Mouse (Mus musculus) heart, embryonic 10.5 days (tissue): ENCODE results near the gene Daglb. TPM values are rescaled to one million over a fixed set of nuclear protein-coding genes. Genes with fewer than 3 reads are reported as not detected.

Experiments
- DNase-seq: peaks from one replicate; pipeline ENCODE4 v3.0.0-alpha.2; 2017; ENCODE audit warnings: low spot score
- H3K27ac ChIP-seq: fragments of 300-500 bp; sonication (generic); 2 replicates; pipeline ENCODE4 v1.5.1; 2016; ENCODE audit warnings: mild to moderate bottlenecking
- H3K27me3 ChIP-seq: fragments of 300-500 bp; sonication (generic); 2 replicates; pipeline ENCODE4 v1.6.1; 2016; ENCODE audit warnings: mild to moderate bottlenecking; ENCODE audit not compliant: poor library complexity, insufficient read depth, severe bottlenecking
- H3K36me3 ChIP-seq: fragments of 300-500 bp; sonication (generic); 2 replicates; pipeline ENCODE4 v1.6.1; 2016; ENCODE audit warnings: mild to moderate bottlenecking, moderate library complexity
- H3K4me1 ChIP-seq: fragments of 300-500 bp; sonication (generic); 2 replicates; pipeline ENCODE4 v1.6.1; 2016; ENCODE audit warnings: mild to moderate bottlenecking
- H3K4me3 ChIP-seq: fragments of 300-500 bp; sonication (generic); 2 replicates; pipeline ENCODE4 v1.5.1; 2016; ENCODE audit warnings: mild to moderate bottlenecking, moderate library complexity
- H3K9me3 ChIP-seq: fragments of 300-500 bp; sonication (generic); 2 replicates; pipeline ENCODE4 v1.6.1; 2016; ENCODE audit warnings: mild to moderate bottlenecking, moderate library complexity
- WGBS: fragments of 180-500 bp; shearing (Covaris S2); methylation state at CpG from one replicate; pipeline ENCODE4 v1.1.7; 2016; 5-methylcytosine and 5-hydroxymethylcytosine counted together
- polyA plus RNA-seq: library from polyadenylated mRNA; unstranded; fragments of >200 nt; fragmentation: Nextera tagmentation; extraction: Ambion mirVana; gene quantifications from 2 replicates; pipeline ENCODE4 v1.2.1, GENCODE M21; 2016

The Daglb gene
- polyA plus RNA-seq, 1 experiment from 2014 or later = 11.9 TPM

- Histone ChIP-seq H3K4me1 (peaks cover 20% of the 10 kb centered on the region; the same call in 1 of the 2 replicates), H3K36me3 (peaks cover 51% of the 10 kb centered on the region), H3K27ac (no peak overlapping the region), H3K9me3 (no peaks in the 10 kb centered on the region), H3K27me3 (no peaks in the 10 kb centered on the region), H3K4me3 (no peak overlapping the region)
- peak; percentile 54 for DNase-seq
- WGBS = 88% methylated on average over 8 of the region's 8 CpGs
Observed at GRCm38 (mm10) chr5:143469628-143470027, 5.2 kb downstream of the Daglb start.

- no peak overlapping the region for H3K4me3 ChIP-seq
- H3K27ac ChIP-seq = peak overlapping the region; percentile 66
- H3K4me1 ChIP-seq = peaks cover 13% of the 10 kb centered on the region
- peak; percentile 77 for DNase-seq
- H3K9me3 ChIP-seq = no peaks in the 10 kb centered on the region
- WGBS = 59% methylated on average over 15 of the region's 15 CpGs
- H3K27me3 ChIP-seq = no peaks in the 10 kb centered on the region
- H3K36me3 ChIP-seq = peaks cover 61% of the 10 kb centered on the region
Observed at GRCm38 (mm10) chr5:143470421-143471164, 6.2 kb downstream of the Daglb start.

GRCm38 (mm10) chr5:143471165-143471546 lies 6.8 kb downstream of the Daglb start:
- peak; percentile 71 for DNase-seq
- peaks cover 11% of the 10 kb centered on the region for H3K4me1 ChIP-seq
- no peaks in the 10 kb centered on the region for H3K27me3 ChIP-seq
- H3K4me3 ChIP-seq = no peak overlapping the region
- 90% methylated on average over 3 of the region's 3 CpGs for WGBS
- no peaks in the 10 kb centered on the region for H3K9me3 ChIP-seq
- peaks cover 66% of the 10 kb centered on the region for H3K36me3 ChIP-seq
- H3K27ac ChIP-seq = peak overlapping the region; percentile 66

GRCm38 (mm10) chr5:143471953-143472618 lies 7.7 kb downstream of the Daglb start:
- no peaks in the 10 kb centered on the region for H3K9me3 ChIP-seq
- peaks cover 11% of the 10 kb centered on the region for H3K4me1 ChIP-seq
- peaks cover 71% of the 10 kb centered on the region for H3K36me3 ChIP-seq
- 85% methylated on average over 9 of the region's 9 CpGs for WGBS
- DNase-seq = peak; percentile 58
- no peaks in the 10 kb centered on the region for H3K27me3 ChIP-seq
- no peak overlapping the region for H3K4me3 ChIP-seq
- H3K27ac ChIP-seq = peak overlapping the region; percentile 66; the same call in 1 of the 2 replicates

GRCm38 (mm10) chr5:143475153-143475844 lies 10.9 kb downstream of the Daglb start:
- H3K4me3 ChIP-seq = no peak overlapping the region
- no peak overlapping the region for H3K27ac ChIP-seq
- DNase-seq = peak; percentile 70
- WGBS = 84% methylated on average over 20 of the region's 20 CpGs
- peaks cover 78% of the 10 kb centered on the region for H3K36me3 ChIP-seq
- H3K27me3 ChIP-seq = no peaks in the 10 kb centered on the region
- H3K4me1 ChIP-seq = peaks cover 11% of the 10 kb centered on the region
- H3K9me3 ChIP-seq = no peaks in the 10 kb centered on the region

- Histone ChIP-seq H3K27me3 (no peaks in the 10 kb centered on the region), H3K36me3 (peaks cover 81% of the 10 kb centered on the region), H3K27ac (no peak overlapping the region), H3K4me1 (peaks cover 8% of the 10 kb centered on the region), H3K9me3 (no peaks in the 10 kb centered on the region), H3K4me3 (no peak overlapping the region)
- WGBS = 92% methylated on average over 6 of the region's 6 CpGs
- DNase-seq = peak; percentile 42
Observed at GRCm38 (mm10) chr5:143476013-143476412, 11.6 kb downstream of the Daglb start.

GRCm38 (mm10) chr5:143477901-143478300 lies 13.5 kb downstream of the Daglb start:
- peak; percentile 53 for DNase-seq
- Histone ChIP-seq H3K4me1 (no peaks in the 10 kb centered on the region; the same call in 1 of the 2 replicates), H3K36me3 (peaks cover 85% of the 10 kb centered on the region), H3K27me3 (no peaks in the 10 kb centered on the region), H3K27ac (no peak overlapping the region), H3K4me3 (no peak overlapping the region), H3K9me3 (no peaks in the 10 kb centered on the region)
- 93% methylated on average over 3 of the region's 3 CpGs for WGBS

- Histone ChIP-seq H3K27me3 (no peaks in the 10 kb centered on the region), H3K9me3 (no peaks in the 10 kb centered on the region), H3K36me3 (peaks cover 76% of the 10 kb centered on the region), H3K4me1 (no peaks in the 10 kb centered on the region), H3K27ac (no peak overlapping the region), H3K4me3 (no peak overlapping the region)
- DNase-seq = no peak
- 87% methylated on average over 5 of the region's 5 CpGs for WGBS
Observed at GRCm38 (mm10) chr5:143484955-143485354, 20.6 kb downstream of the Daglb start.

- Histone ChIP-seq H3K4me1 (no peaks in the 10 kb centered on the region), H3K4me3 (no peak overlapping the region), H3K27ac (no peak overlapping the region), H3K36me3 (peaks cover 69% of the 10 kb centered on the region), H3K27me3 (no peaks in the 10 kb centered on the region), H3K9me3 (no peaks in the 10 kb centered on the region)
- DNase-seq = no peak
- WGBS = 89% methylated on average over 10 of the region's 10 CpGs
Observed at GRCm38 (mm10) chr5:143487193-143487592, 22.8 kb downstream of the Daglb start.

- DNase-seq = no peak
- Histone ChIP-seq H3K36me3 (peaks cover 67% of the 10 kb centered on the region), H3K27ac (no peak overlapping the region), H3K4me3 (no peak overlapping the region), H3K4me1 (peaks cover 1% of the 10 kb centered on the region; the same call in 1 of the 2 replicates), H3K9me3 (no peaks in the 10 kb centered on the region), H3K27me3 (no peaks in the 10 kb centered on the region)
- 79% methylated on average over 5 of the region's 5 CpGs for WGBS
Observed at GRCm38 (mm10) chr5:143487998-143488397, 23.6 kb downstream of the Daglb start.

- no peak overlapping the region for H3K27ac ChIP-seq
- no peak overlapping the region for H3K4me3 ChIP-seq
- peaks cover 56% of the 10 kb centered on the region for H3K36me3 ChIP-seq
- DNase-seq = no peak
- H3K9me3 ChIP-seq = no peaks in the 10 kb centered on the region
- 81% methylated on average over 14 of the region's 14 CpGs for WGBS
- H3K4me1 ChIP-seq = peaks cover 3% of the 10 kb centered on the region; the same call in 1 of the 2 replicates
- no peaks in the 10 kb centered on the region for H3K27me3 ChIP-seq
Observed at GRCm38 (mm10) chr5:143489749-143490342, 25.5 kb downstream of the Daglb start.

GRCm38 (mm10) chr5:143491736-143492135 lies 27.4 kb downstream of the Daglb start:
- no peak for DNase-seq
- WGBS = 87% methylated on average over 4 of the region's 4 CpGs
- Histone ChIP-seq H3K4me3 (no peak overlapping the region), H3K27ac (no peak overlapping the region), H3K27me3 (no peaks in the 10 kb centered on the region), H3K9me3 (no peaks in the 10 kb centered on the region), H3K36me3 (peaks cover 56% of the 10 kb centered on the region), H3K4me1 (peaks cover 3% of the 10 kb centered on the region; the same call in 1 of the 2 replicates)
